Mouse (Mus musculus): ENCODE measurements at regions not wholly inside any gene's neighbourhood (a gene's known extent, or its start where the extent isn't known, plus 50 kb on each side); places are given as distances from the start of the nearest gene placed in this dataset.

- TF ChIP-seq CTCF (IDR thresholded peaks at IDR 0.05; ENCODE audit: low read depth, low read length) (no peak), POLR2AphosphoS5 (IDR thresholded peaks at IDR 0.05; ENCODE audit: insufficient replicate concordance, low read depth, low read length) (no peak), TAL1 (conservative IDR thresholded peaks at IDR 0.05; ENCODE audit: low read depth, low read length) (no peak), GATA1 (IDR thresholded peaks at IDR 0.05; ENCODE audit: borderline replicate concordance, low read length) (no peak), GATA2 (IDR thresholded peaks at IDR 0.05; ENCODE audit: borderline replicate concordance, low read depth, low read length) (no peak)
These were observed 305.7 kb downstream of the Ets1 start for GRCm38 (mm10) chr9:32941768-32942030.
